17 mouse cellular contexts compared by ENCODE assay signal in the genomic region with DNA sequence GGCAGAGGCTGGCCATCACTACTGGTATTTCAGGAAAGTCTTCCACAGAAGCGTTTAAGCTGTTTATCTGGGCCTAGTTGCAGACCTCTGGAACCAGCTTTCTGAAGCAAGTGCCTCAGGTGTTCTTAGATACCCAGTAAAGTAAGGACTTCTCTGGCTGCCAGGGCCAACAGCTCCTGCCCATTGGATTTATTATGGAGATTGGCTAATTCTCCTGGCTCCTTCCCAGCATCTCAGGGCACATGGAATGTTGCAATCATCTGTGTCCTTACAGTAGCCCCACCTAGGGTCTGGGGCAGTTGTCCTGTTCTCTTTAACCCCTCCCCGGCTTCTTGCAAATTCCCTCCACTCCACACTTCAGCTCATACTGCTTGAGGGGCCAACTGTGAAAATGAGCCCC. TPM values are rescaled to one million over a fixed set of nuclear protein-coding genes. Genes with fewer than 3 reads are reported as not detected.
A peak's percentile ranks its signal among the peaks of the same experiment; 100 is the strongest.
DNase-seq lines count a peak whose midpoint lies in the region; ATAC-seq and TF ChIP-seq lines count a peak whose summit lies in the region.
"Had no signal": no experiment of that assay in that cellular context is flagged by ENCODE, and none has a peak within 500 bp of the region (broad histone marks: within the 10 kb centered on the region; RNA-seq: fewer than 3 reads in every experiment).

No protein-coding gene starts in this region.

- H3K79me2 ChIP-seq in myocyte (ENCODE audit: control insufficient read depth, insufficient read depth) = no peaks in the 10 kb centered on the region

- H3K36me3 ChIP-seq in myocyte (ENCODE audit: control insufficient read depth, insufficient read depth) = no peaks in the 10 kb centered on the region
- H3K36me3 ChIP-seq: embryonic facial prominence, embryonic 15.5 days; hindbrain, embryonic 10.5 days; liver, embryonic 15.5 days; stomach, embryonic 15.5 days had no signal

- ATAC-seq in frontal cortex, adult (ENCODE audit: low TSS enrichment) = no peak
- ATAC-seq: forebrain, postnatal 0 days; midbrain, embryonic 16.5 days had no signal

- no peak overlapping the region for H3ac ChIP-seq in myocyte (ENCODE audit: control insufficient read depth, insufficient read length)

- no peak overlapping the region for H3K4me3 ChIP-seq in myocyte
- H3K4me3 ChIP-seq: embryonic facial prominence, embryonic 15.5 days; hindbrain, embryonic 10.5 days; liver, embryonic 15.5 days; stomach, embryonic 15.5 days had no signal

- H3K4me2 ChIP-seq in myocyte (ENCODE audit: low read depth) = no peak overlapping the region
- H3K4me2 ChIP-seq: embryonic facial prominence, embryonic 15.5 days; liver, embryonic 15.5 days; stomach, embryonic 15.5 days had no signal

- peak; percentile 81 for DNase-seq in kidney, adult 11 months
- DNase-seq in kidney, postnatal 4 days = no peak
- DNase-seq in adrenal gland, adult 8-10 months = peak; percentile 63
- DNase-seq in kidney, postnatal 25 days = peak; percentile 75 to 87
- no peak for DNase-seq in layer of hippocampus, postnatal 10 days (ENCODE audit: low spot score in 2 of 2)
- no peak for DNase-seq in spleen, postnatal 4 days (ENCODE audit: low spot score in 2 of 2)
- DNase-seq: cerebellum, postnatal 25 days; forebrain, postnatal 0 days; right cerebral cortex, postnatal 25 days; thymus, postnatal 4 days had no signal

- no peaks in the 10 kb centered on the region for H3K27me3 ChIP-seq in myocyte (ENCODE audit: control insufficient read depth, insufficient read depth, insufficient read length)
- H3K27me3 ChIP-seq: embryonic facial prominence, embryonic 15.5 days; liver, embryonic 15.5 days; stomach, embryonic 15.5 days had no signal

- TF ChIP-seq POLR2A in myocyte (IDR thresholded peaks at IDR 0.05; ENCODE audit: insufficient read length, low read depth) = no peak

TF ChIP-seq in myocyte, 11 proteins besides CTCF, POLR2A, EP300 and RAD21:
- no peak for TF ChIP-seq MAX (IDR thresholded peaks at IDR 0.05; ENCODE audit: low read depth)
- TF ChIP-seq USF1 (IDR thresholded peaks at IDR 0.05; ENCODE audit: low read depth) = no peak
- TF ChIP-seq TCF3 (IDR thresholded peaks at IDR 0.05; ENCODE audit: insufficient read length, low read depth) = no peak
- TF ChIP-seq MYOG (IDR thresholded peaks at IDR 0.05; ENCODE audit: control insufficient read depth in 1 of 3, insufficient read depth in 1 of 3, insufficient read length in 2 of 3, low read depth in 2 of 3) = no peak
- TF ChIP-seq CEBPB (IDR thresholded peaks at IDR 0.05; ENCODE audit: insufficient read depth, poor library complexity, severe bottlenecking) = peak; percentile 79

RNA-seq across cellular contexts. Expression of a gene that starts 38.6 kb away (rescaled TPM):
- total RNA-seq in adrenal gland, adult 8-10 months (2022) = 10 to 100 TPM; 16.4 to 36.1 (median 22.2) TPM
- polyA plus RNA-seq in myocyte (2012; fragmentation: generic; extraction: Trizol) = 381 TPM
- 1 to 10 TPM; 5.1 to 7.6 TPM for total RNA-seq in layer of hippocampus, postnatal 10 days (2021)

Comparison
In these comparisons a context has a peak if more than half of its experiments do, and no peak if none do; other contexts are left out.
1. DNase-seq: peak in kidney, adult 11 months (single experiment), adrenal gland, adult 8-10 months (single experiment) and kidney, postnatal 25 days (2 of 2); none in kidney, postnatal 4 days (0 of 2), layer of hippocampus, postnatal 10 days (0 of 2) and spleen, postnatal 4 days (0 of 2).